9 mouse cellular contexts compared by ENCODE assay signal in the genomic region with DNA sequence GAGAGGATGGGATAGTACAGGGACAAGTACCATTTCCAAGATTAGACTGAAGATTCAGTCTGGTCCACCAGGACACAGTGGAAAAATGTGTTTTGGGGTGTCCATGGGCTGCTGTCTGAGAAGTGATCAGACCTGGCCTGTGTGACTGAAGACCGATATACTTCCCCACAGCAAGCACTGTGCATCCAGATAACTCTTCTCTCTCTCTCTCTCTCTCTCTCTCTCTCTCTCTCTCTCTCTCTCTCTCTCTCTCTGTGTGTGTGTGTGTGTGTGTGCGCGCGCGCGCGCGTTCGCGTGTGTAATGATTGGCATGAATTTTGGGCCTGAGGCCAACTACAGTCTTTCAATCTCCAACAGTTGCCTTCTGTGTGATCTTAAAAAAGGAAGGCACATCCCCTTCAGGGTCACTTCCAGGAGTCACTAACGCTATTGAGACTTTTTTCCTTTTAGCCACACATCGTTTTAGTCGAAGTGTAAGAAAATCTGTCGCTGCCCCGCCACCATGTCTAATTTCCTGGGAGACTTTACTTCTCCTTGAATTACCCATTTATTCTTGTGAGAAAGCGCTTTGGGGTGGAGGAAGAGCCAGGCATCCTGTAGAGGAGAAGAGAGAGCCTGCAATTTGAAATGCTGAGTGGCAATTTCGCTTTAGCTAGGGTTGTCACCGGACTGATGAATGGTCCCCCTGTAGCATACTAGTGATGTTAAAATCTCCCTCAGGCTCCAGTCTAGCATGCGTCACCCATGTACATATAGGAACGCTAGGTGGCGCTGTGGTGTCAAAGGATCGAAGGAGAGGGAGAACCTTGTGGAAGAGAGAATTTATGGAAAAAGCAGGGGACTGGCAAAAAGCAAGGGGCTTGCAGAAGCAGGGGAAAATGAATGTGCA.
DNase-seq lines count a peak whose midpoint lies in the region; ATAC-seq and TF ChIP-seq lines count a peak whose summit lies in the region.
"Had no signal": no experiment of that assay in that cellular context is flagged by ENCODE, and none has a peak within 500 bp of the region (broad histone marks: within the 10 kb centered on the region; RNA-seq: fewer than 3 reads in every experiment).

No protein-coding gene starts in this region.

- H3K9ac ChIP-seq in heart, embryonic 11.5 days (ENCODE audit: low read depth, low read length): no peak overlapping the region
- H3K9ac ChIP-seq in liver, adult 2 months (ENCODE audit: low read depth, low read length): no peak overlapping the region
- peak overlapping the region; percentile 46; the same call in 1 of the 2 replicates for H3K9ac ChIP-seq in neural tube, embryonic 13.5 days

- no peak overlapping the region for H3K27ac ChIP-seq in heart, embryonic 11.5 days (ENCODE audit: low read depth, low read length)
- H3K27ac ChIP-seq in liver, adult 2 months (replicated peaks; ENCODE audit: insufficient read depth, low read depth, low read length): no peak overlapping the region
- H3K27ac ChIP-seq in neural tube, embryonic 13.5 days (replicated peaks): peak overlapping the region; percentile 30

- no peak overlapping the region for H3K4me3 ChIP-seq in heart, embryonic 11.5 days (ENCODE audit: low read depth, low read length)
- no peak overlapping the region for H3K4me3 ChIP-seq in liver, adult 2 months (ENCODE audit: insufficient read depth, low read depth, low read length)
- peak overlapping the region; percentile 22 for H3K4me3 ChIP-seq in neural tube, embryonic 13.5 days
- H3K4me3 ChIP-seq: erythroblast, embryonic 14.5 days had no signal

- 0 out of 2 replicates have a peak, but pooled peaks have one; percentile 43 for ATAC-seq in heart, embryonic 11.5 days (replicated peaks; ENCODE audit: insufficient number of reproducible peaks, low FRiP score, low TSS enrichment)
- peak; percentile 96 for ATAC-seq in neural tube, embryonic 13.5 days (ENCODE audit: low read depth)

- peak; percentile 11 for DNase-seq in A20 (ENCODE audit: low read depth, low spot score)
- peak; percentile 75 for DNase-seq in adrenal gland, postnatal 25 days
- peak; percentile 74 for DNase-seq in embryo, embryonic 9.5 days (ENCODE audit: extremely low spot score)
- peak; percentile 89 for DNase-seq in kidney, postnatal 10 days
- peak; percentile 29 for DNase-seq in liver, adult 2 months (ENCODE audit: extremely low read depth, low read depth, low spot score)
- DNase-seq in thymus, postnatal 4 days: peak; percentile 68

- H3K4me1 ChIP-seq in heart, embryonic 11.5 days (ENCODE audit: control insufficient read depth, insufficient read depth, low read length): no peaks in the 10 kb centered on the region
- H3K4me1 ChIP-seq in liver, adult 2 months (ENCODE audit: control insufficient read depth, insufficient read depth, low read length): no peaks in the 10 kb centered on the region
- H3K4me1 ChIP-seq in neural tube, embryonic 13.5 days (replicated peaks): peaks cover 22% of the 10 kb centered on the region

- peak; percentile 67 for TF ChIP-seq CTCF in liver, adult 2 months (IDR thresholded peaks at IDR 0.05; ENCODE audit: low read depth, low read length)

- H3K79me2 ChIP-seq in liver, adult 2 months (ENCODE audit: control insufficient read depth, insufficient read depth, low read length): no peaks in the 10 kb centered on the region

- no peak overlapping the region for H3K4me2 ChIP-seq in heart, embryonic 11.5 days
- peak overlapping the region; percentile 46 for H3K4me2 ChIP-seq in neural tube, embryonic 13.5 days

- WGBS in heart, embryonic 11.5 days (ENCODE audit: insufficient replicate concordance): 55% methylated on average over 22 of the region's 22 CpGs
- 57% methylated on average over 22 of the region's 22 CpGs for WGBS in liver, adult 2 months
- 26% methylated on average over 22 of the region's 22 CpGs for WGBS in neural tube, embryonic 13.5 days

- no peaks in the 10 kb centered on the region for H3K9me3 ChIP-seq in heart, embryonic 11.5 days (replicated peaks; ENCODE audit: control insufficient read depth, low read length)
- no peaks in the 10 kb centered on the region for H3K9me3 ChIP-seq in neural tube, embryonic 13.5 days

- H3K27me3 ChIP-seq in heart, embryonic 11.5 days (ENCODE audit: control insufficient read depth, insufficient read depth, low read length): no peaks in the 10 kb centered on the region
- H3K27me3 ChIP-seq in liver, adult 2 months (ENCODE audit: control insufficient read depth, insufficient read depth, low read length): no peaks in the 10 kb centered on the region
- H3K27me3 ChIP-seq in neural tube, embryonic 13.5 days: no peaks in the 10 kb centered on the region

- TF ChIP-seq POLR2A in liver, adult 2 months (IDR thresholded peaks at IDR 0.05; ENCODE audit: extremely low read depth, insufficient read depth, low read length): no peak

- H3K36me3 ChIP-seq in heart, embryonic 11.5 days (ENCODE audit: control insufficient read depth, insufficient read depth, low read length): no peaks in the 10 kb centered on the region
- H3K36me3 ChIP-seq in liver, adult 2 months (ENCODE audit: control insufficient read depth, insufficient read depth, low read length): no peaks in the 10 kb centered on the region
- H3K36me3 ChIP-seq in neural tube, embryonic 13.5 days: no peaks in the 10 kb centered on the region

Comparison
In these comparisons a context has a peak if more than half of its experiments do, and no peak if none do; other contexts are left out.
1. DNase-seq: peak in every context shown above with its lines; median percentile 89 in kidney, postnatal 10 days; 75 in adrenal gland, postnatal 25 days; 74 in embryo, embryonic 9.5 days; 68 in thymus, postnatal 4 days; 29 in liver, adult 2 months; 11 in A20.